Mouse (Mus musculus): ENCODE results near the gene Rpe. TPM values are rescaled to one million over a fixed set of nuclear protein-coding genes. Genes with fewer than 3 reads are reported as not detected.

The Rpe gene
- polyA plus RNA-seq, 1 experiment from 2014 or later, result 49.2 TPM

Other genes starting within 250 kb of the Rpe start
- 0.52 and 0.73 TPM in 2 replicates for gene Unc80, start 232.5 kb upstream of the Rpe start, polyA plus RNA-seq (2016; fragmentation: Nextera tagmentation; extraction: Ambion mirVana)
- 27.9 and 30.3 TPM in 2 replicates for gene Kansl1l, start 116.7 kb downstream of the Rpe start, polyA plus RNA-seq (2016; fragmentation: Nextera tagmentation; extraction: Ambion mirVana)
- gene Acadl, start 162.4 kb downstream of the Rpe start, polyA plus RNA-seq (2016; fragmentation: Nextera tagmentation; extraction: Ambion mirVana), result 66.1 and 67.8 TPM in 2 replicates
- gene Myl1, start 244.6 kb downstream of the Rpe start, polyA plus RNA-seq (2016; fragmentation: Nextera tagmentation; extraction: Ambion mirVana), result 170 and 171 TPM in 2 replicates